In genomic region chr15:77838530-77839387, GRCm38 (mm10) we compare ENCODE assay signal across 8 mouse cellular contexts. TPM values are rescaled to one million over a fixed set of nuclear protein-coding genes. Genes with fewer than 3 reads are reported as not detected.
DNase-seq lines count a peak whose midpoint lies in the region; ATAC-seq and TF ChIP-seq lines count a peak whose summit lies in the region.

No protein-coding gene starts in this region.

- H3K9me3 ChIP-seq in kidney, embryonic 14.5 days (ENCODE audit: control insufficient read depth, low read length) = no peaks in the 10 kb centered on the region
- H3K9me3 ChIP-seq in hindbrain, postnatal 0 days (ENCODE audit: low read length) = no peaks in the 10 kb centered on the region
- no peaks in the 10 kb centered on the region for H3K9me3 ChIP-seq in midbrain, embryonic 16.5 days (replicated peaks; ENCODE audit: control insufficient read depth, low read length, poor library complexity, severe bottlenecking)

- H3K27ac ChIP-seq in kidney, embryonic 14.5 days (ENCODE audit: low read depth, low read length) = peak overlapping the region; percentile 84
- H3K27ac ChIP-seq in bone marrow, adult 2 months (ENCODE audit: control insufficient read depth, insufficient read depth, low read depth, low read length, poor library complexity) = peak overlapping the region; percentile 78
- 0 out of 2 replicates have a peak overlapping the region, but pooled peaks have one; percentile 0 for H3K27ac ChIP-seq in hindbrain, postnatal 0 days
- H3K27ac ChIP-seq in midbrain, embryonic 16.5 days (ENCODE audit: low read length) = peak overlapping the region; percentile 6

- peak overlapping the region; percentile 91 for H3K9ac ChIP-seq in kidney, embryonic 14.5 days (ENCODE audit: low read depth, low read length)
- no peak overlapping the region for H3K9ac ChIP-seq in hindbrain, postnatal 0 days (replicated peaks; ENCODE audit: low read length)
- H3K9ac ChIP-seq in midbrain, embryonic 16.5 days (ENCODE audit: low read depth, low read length) = no peak overlapping the region

- peaks cover 61% of the 10 kb centered on the region for H3K4me1 ChIP-seq in kidney, embryonic 14.5 days (ENCODE audit: control insufficient read depth, insufficient read depth, low read length)
- peaks cover 25% of the 10 kb centered on the region for H3K4me1 ChIP-seq in bone marrow, adult 2 months (ENCODE audit: control insufficient read depth, insufficient read depth, low read length)
- H3K4me1 ChIP-seq in hindbrain, postnatal 0 days (ENCODE audit: insufficient read depth, low read length) = peaks cover 11% of the 10 kb centered on the region; the same call in 1 of the 2 replicates
- H3K4me1 ChIP-seq in midbrain, embryonic 16.5 days (ENCODE audit: control insufficient read depth, insufficient read depth, low read length) = peaks cover 24% of the 10 kb centered on the region

- no peak for DNase-seq in kidney, adult 11 months
- DNase-seq in hindbrain, postnatal 0 days (ENCODE audit: low spot score) = no peak
- no peak for DNase-seq in cerebellum, adult 11 months
- DNase-seq in layer of hippocampus, adult 9-10 months (ENCODE audit: low spot score) = no peak
- no peak for DNase-seq in spleen, postnatal 4 days (ENCODE audit: low spot score in 2 of 2)

- TF ChIP-seq POLR2A in bone marrow, adult 2 months (IDR thresholded peaks at IDR 0.05; ENCODE audit: borderline replicate concordance, control insufficient read depth, low read depth, low read length) = no peak

- no peak for ATAC-seq in kidney, embryonic 14.5 days (ENCODE audit: low FRiP score, low TSS enrichment)
- no peak for ATAC-seq in hindbrain, postnatal 0 days
- no peak for ATAC-seq in midbrain, embryonic 16.5 days

- peak overlapping the region; percentile 92 for H3K4me3 ChIP-seq in kidney, embryonic 14.5 days (ENCODE audit: low read length)
- H3K4me3 ChIP-seq in bone marrow, adult 2 months (replicated peaks; ENCODE audit: control insufficient read depth, low read depth, low read length) = peak overlapping the region; percentile 85
- H3K4me3 ChIP-seq in hindbrain, postnatal 0 days (ENCODE audit: low read length) = no peak overlapping the region
- H3K4me3 ChIP-seq in midbrain, embryonic 16.5 days (ENCODE audit: low read depth, low read length) = no peak overlapping the region

- peak overlapping the region; percentile 78 for H3K4me2 ChIP-seq in kidney, embryonic 14.5 days (replicated peaks; ENCODE audit: low read depth, low read length)
- H3K4me2 ChIP-seq in hindbrain, postnatal 0 days (ENCODE audit: low read depth, low read length) = peak overlapping the region; percentile 99
- no peak overlapping the region for H3K4me2 ChIP-seq in midbrain, embryonic 16.5 days (ENCODE audit: low read length)

- no peak for TF ChIP-seq CTCF in bone marrow, adult 2 months (IDR thresholded peaks at IDR 0.05; ENCODE audit: control insufficient read depth, insufficient read depth, low read length)
- no peak for TF ChIP-seq CTCF in hindbrain, postnatal 0 days (IDR thresholded peaks at IDR 0.05; ENCODE audit: low read depth)

- 16% methylated on average over 4 of the region's 4 CpGs for WGBS in kidney, embryonic 14.5 days
- WGBS in bone marrow, adult 2 months = 17% methylated on average over 4 of the region's 4 CpGs
- WGBS in hindbrain, postnatal 0 days = 31% methylated on average over 4 of the region's 4 CpGs
- 13% methylated on average over 4 of the region's 4 CpGs for WGBS in midbrain, embryonic 16.5 days

- H3K27me3 ChIP-seq in kidney, embryonic 14.5 days (ENCODE audit: control insufficient read depth, insufficient read depth, low read length) = no peaks in the 10 kb centered on the region
- H3K27me3 ChIP-seq in hindbrain, postnatal 0 days (ENCODE audit: insufficient read depth, low read length) = no peaks in the 10 kb centered on the region
- H3K27me3 ChIP-seq in midbrain, embryonic 16.5 days (ENCODE audit: control insufficient read depth, insufficient read depth, low read depth, low read length) = no peaks in the 10 kb centered on the region

- H3K36me3 ChIP-seq in kidney, embryonic 14.5 days (ENCODE audit: control insufficient read depth, insufficient read depth, low read length) = no peaks in the 10 kb centered on the region
- no peaks in the 10 kb centered on the region for H3K36me3 ChIP-seq in hindbrain, postnatal 0 days (ENCODE audit: insufficient read depth, low read length)
- H3K36me3 ChIP-seq in midbrain, embryonic 16.5 days (ENCODE audit: control insufficient read depth, insufficient read depth, low read length) = no peaks in the 10 kb centered on the region

RNA-seq across cellular contexts. Expression of gene Myh9, which starts 3.2 kb away (rescaled TPM):
- 43.8 and 72.3 TPM in 2 replicates for polyA plus RNA-seq in kidney, embryonic 14.5 days (2014; fragmentation: Nextera tagmentation; extraction: Ambion mirVana)
- polyA plus RNA-seq in bone marrow, adult 2 months (2011; ENCODE audit: insufficient read depth, insufficient read length, low replicate concordance, missing spikeins) = 264 and 399 TPM in 2 replicates
- total RNA-seq in hindbrain, postnatal 0 days (2014; rRNA removed) = 29.4 and 33.6 TPM in 2 replicates
- polyA plus RNA-seq in hindbrain, postnatal 0 days (2015; fragmentation: Nextera tagmentation; extraction: Ambion mirVana) = 8.4 and 9.1 TPM in 2 replicates
- polyA plus RNA-seq in midbrain, embryonic 16.5 days (2015; fragmentation: Nextera tagmentation; extraction: Ambion mirVana) = 9.5 and 11.2 TPM in 2 replicates

Comparison
In these comparisons a context has a peak if more than half of its experiments do, and no peak if none do; other contexts are left out.
1. H3K27ac ChIP-seq: peak in every context shown above with its lines; median percentile 84 in kidney, embryonic 14.5 days; 78 in bone marrow, adult 2 months; 6 in midbrain, embryonic 16.5 days; 0 in hindbrain, postnatal 0 days.
2. H3K4me3 ChIP-seq: peak in kidney, embryonic 14.5 days (single experiment) and bone marrow, adult 2 months (single experiment); none in hindbrain, postnatal 0 days (single experiment) and midbrain, embryonic 16.5 days (single experiment).